Mouse (Mus musculus): ENCODE results near the gene Sgms1. TPM values are rescaled to one million over a fixed set of nuclear protein-coding genes. Genes with fewer than 3 reads are reported as not detected.

Gene Sgms1
- polyA plus RNA-seq, 1 experiment from 2014 or later, result 45.0 TPM

- Histone ChIP-seq H3K9ac (no peak overlapping the region), H3K4me2 (no peak overlapping the region), H3K4me3 (no peak overlapping the region), H3K4me1 (replicated peaks) (peaks cover 24% of the 10 kb centered on the region), H3K9me3 (replicated peaks) (no peaks in the 10 kb centered on the region), H3K27me3 (replicated peaks) (no peaks in the 10 kb centered on the region), H3K27ac (ENCODE audit: poor library complexity, severe bottlenecking) (no peak overlapping the region), H3K36me3 (0 out of 2 replicates have a peak, but pooled peaks cover 7% of the 10 kb centered on the region)
- WGBS, result 91% methylated on average over 10 of the region's 10 CpGs
- ATAC-seq (ENCODE audit: insufficient number of reproducible peaks, low FRiP score), result no peak
Measured at GRCm38 (mm10) chr19:32262805-32263572, 126.5 kb downstream of the Sgms1 start.

GRCm38 (mm10) chr19:32260869-32261688 lies 128.4 kb downstream of the Sgms1 start:
- no peak overlapping the region for H3K4me2 ChIP-seq
- no peak overlapping the region for H3K4me3 ChIP-seq
- no peak overlapping the region for H3K9ac ChIP-seq
- H3K27ac ChIP-seq (ENCODE audit: poor library complexity, severe bottlenecking), result no peak overlapping the region
- no peaks in the 10 kb centered on the region for H3K9me3 ChIP-seq (replicated peaks)
- WGBS, result 66% methylated on average over 8 of the region's 8 CpGs
- peaks cover 31% of the 10 kb centered on the region for H3K4me1 ChIP-seq (replicated peaks)
- 0 out of 2 replicates have a peak, but pooled peaks cover 7% of the 10 kb centered on the region for H3K36me3 ChIP-seq
- no peak for ATAC-seq (ENCODE audit: insufficient number of reproducible peaks, low FRiP score)
- no peaks in the 10 kb centered on the region for H3K27me3 ChIP-seq (replicated peaks)

GRCm38 (mm10) chr19:32259830-32260229 lies 129.7 kb downstream of the Sgms1 start:
- ATAC-seq (ENCODE audit: insufficient number of reproducible peaks, low FRiP score), result no peak
- WGBS, result 80% methylated on average over 2 of the region's 2 CpGs
- no peak overlapping the region for H3K27ac ChIP-seq (ENCODE audit: poor library complexity, severe bottlenecking)
- H3K4me2 ChIP-seq, result no peak overlapping the region
- H3K4me3 ChIP-seq, result no peak overlapping the region
- peaks cover 41% of the 10 kb centered on the region for H3K4me1 ChIP-seq (replicated peaks)
- no peaks in the 10 kb centered on the region for H3K27me3 ChIP-seq (replicated peaks)
- no peaks in the 10 kb centered on the region for H3K9me3 ChIP-seq (replicated peaks)
- H3K36me3 ChIP-seq, result 0 out of 2 replicates have a peak, but pooled peaks cover 7% of the 10 kb centered on the region
- no peak overlapping the region for H3K9ac ChIP-seq

GRCm38 (mm10) chr19:32259048-32259447 lies 130.5 kb downstream of the Sgms1 start:
- peaks cover 43% of the 10 kb centered on the region for H3K4me1 ChIP-seq (replicated peaks)
- WGBS, result 81% methylated on average over 4 of the region's 4 CpGs
- H3K9me3 ChIP-seq (replicated peaks), result no peaks in the 10 kb centered on the region
- ATAC-seq (ENCODE audit: insufficient number of reproducible peaks, low FRiP score), result no peak
- 0 out of 2 replicates have a peak, but pooled peaks cover 7% of the 10 kb centered on the region for H3K36me3 ChIP-seq
- H3K9ac ChIP-seq, result no peak overlapping the region
- H3K27ac ChIP-seq (ENCODE audit: poor library complexity, severe bottlenecking), result no peak overlapping the region
- H3K27me3 ChIP-seq (replicated peaks), result no peaks in the 10 kb centered on the region
- H3K4me3 ChIP-seq, result no peak overlapping the region
- no peak overlapping the region for H3K4me2 ChIP-seq

GRCm38 (mm10) chr19:32258146-32258545 lies 131.4 kb downstream of the Sgms1 start:
- no peak for ATAC-seq (ENCODE audit: insufficient number of reproducible peaks, low FRiP score)
- 44% methylated on average over 5 of the region's 5 CpGs for WGBS
- H3K4me1 ChIP-seq (replicated peaks), result peaks cover 47% of the 10 kb centered on the region
- H3K27me3 ChIP-seq (replicated peaks), result no peaks in the 10 kb centered on the region
- no peak overlapping the region for H3K27ac ChIP-seq (ENCODE audit: poor library complexity, severe bottlenecking)
- H3K9me3 ChIP-seq (replicated peaks), result no peaks in the 10 kb centered on the region
- no peak overlapping the region for H3K4me2 ChIP-seq
- no peak overlapping the region for H3K9ac ChIP-seq
- H3K4me3 ChIP-seq, result no peak overlapping the region
- 0 out of 2 replicates have a peak, but pooled peaks cover 7% of the 10 kb centered on the region for H3K36me3 ChIP-seq

GRCm38 (mm10) chr19:32257616-32258015 lies 131.9 kb downstream of the Sgms1 start:
- Histone ChIP-seq H3K4me1 (replicated peaks) (peaks cover 52% of the 10 kb centered on the region), H3K4me2 (no peak overlapping the region), H3K9ac (no peak overlapping the region), H3K4me3 (no peak overlapping the region), H3K36me3 (0 out of 2 replicates have a peak, but pooled peaks cover 7% of the 10 kb centered on the region), H3K27me3 (replicated peaks) (no peaks in the 10 kb centered on the region), H3K9me3 (replicated peaks) (no peaks in the 10 kb centered on the region), H3K27ac (ENCODE audit: poor library complexity, severe bottlenecking) (no peak overlapping the region)
- 74% methylated on average over 3 of the region's 3 CpGs for WGBS
- ATAC-seq (ENCODE audit: insufficient number of reproducible peaks, low FRiP score), result no peak

- no peak for ATAC-seq (ENCODE audit: insufficient number of reproducible peaks, low FRiP score)
- 60% methylated on average over 4 of the region's 4 CpGs for WGBS
- 0 out of 2 replicates have a peak, but pooled peaks cover 7% of the 10 kb centered on the region for H3K36me3 ChIP-seq
Measured at GRCm38 (mm10) chr19:32256706-32257415, 132.7 kb downstream of the Sgms1 start.

GRCm38 (mm10) chr19:32255429-32256185 lies 133.9 kb downstream of the Sgms1 start:
- H3K9ac ChIP-seq, result no peak overlapping the region
- no peak overlapping the region for H3K27ac ChIP-seq (ENCODE audit: poor library complexity, severe bottlenecking)
- 59% methylated on average over 6 of the region's 6 CpGs for WGBS
- no peak overlapping the region for H3K4me2 ChIP-seq
- no peak overlapping the region for H3K4me3 ChIP-seq
- no peaks in the 10 kb centered on the region for H3K9me3 ChIP-seq (replicated peaks)
- H3K4me1 ChIP-seq (replicated peaks), result peaks cover 56% of the 10 kb centered on the region
- no peaks in the 10 kb centered on the region for H3K27me3 ChIP-seq (replicated peaks)
- H3K36me3 ChIP-seq, result 0 out of 2 replicates have a peak, but pooled peaks cover 7% of the 10 kb centered on the region
- no peak for ATAC-seq (ENCODE audit: insufficient number of reproducible peaks, low FRiP score)

More at GRCm38 (mm10) chr19:32256706-32257415, 132.7 kb downstream of the Sgms1 start:
- Histone ChIP-seq H3K27me3 (replicated peaks) (no peaks in the 10 kb centered on the region), H3K9ac (no peak overlapping the region), H3K27ac (ENCODE audit: poor library complexity, severe bottlenecking) (no peak overlapping the region), H3K4me1 (replicated peaks) (peaks cover 56% of the 10 kb centered on the region), H3K4me2 (no peak overlapping the region), H3K9me3 (replicated peaks) (no peaks in the 10 kb centered on the region), H3K4me3 (no peak overlapping the region)

GRCm38 (mm10) chr19:32254739-32255344 lies 134.7 kb downstream of the Sgms1 start:
- WGBS, result 54% methylated on average over 8 of the region's 8 CpGs
- H3K4me2 ChIP-seq, result no peak overlapping the region
- H3K36me3 ChIP-seq, result 0 out of 2 replicates have a peak, but pooled peaks cover 5% of the 10 kb centered on the region
- ATAC-seq (ENCODE audit: insufficient number of reproducible peaks, low FRiP score), result no peak
- no peaks in the 10 kb centered on the region for H3K9me3 ChIP-seq (replicated peaks)
- peaks cover 56% of the 10 kb centered on the region for H3K4me1 ChIP-seq (replicated peaks)
- no peak overlapping the region for H3K4me3 ChIP-seq
- H3K27me3 ChIP-seq (replicated peaks), result no peaks in the 10 kb centered on the region
- no peak overlapping the region for H3K9ac ChIP-seq
- peak overlapping the region; percentile 49; the same call in 1 of the 2 replicates for H3K27ac ChIP-seq (ENCODE audit: poor library complexity, severe bottlenecking)

GRCm38 (mm10) chr19:32254204-32254603 lies 135.3 kb downstream of the Sgms1 start:
- Histone ChIP-seq H3K36me3 (no peaks in the 10 kb centered on the region), H3K4me1 (replicated peaks) (peaks cover 51% of the 10 kb centered on the region)
- 54% methylated on average over 2 of the region's 2 CpGs for WGBS

More at GRCm38 (mm10) chr19:32254204-32254603, 135.3 kb downstream of the Sgms1 start:
- no peak overlapping the region for H3K9ac ChIP-seq
- no peak for ATAC-seq (ENCODE audit: insufficient number of reproducible peaks, low FRiP score)
- H3K4me2 ChIP-seq, result no peak overlapping the region
- H3K4me3 ChIP-seq, result no peak overlapping the region
- no peaks in the 10 kb centered on the region for H3K9me3 ChIP-seq (replicated peaks)
- H3K27me3 ChIP-seq (replicated peaks), result no peaks in the 10 kb centered on the region
- no peak overlapping the region for H3K27ac ChIP-seq (ENCODE audit: poor library complexity, severe bottlenecking)
